Mouse (Mus musculus) adrenal gland, adult (tissue): ENCODE results near the gene Nxpe4.
"Not testable (repeated sequence)": the region's sequence is repeated elsewhere in the genome, so short reads cannot be mapped to it uniquely, and the experiment has no call there.

Source experiments
- DNase-seq, 2 experiments: peaks; one replicate each; pipeline ENCODE4 v3.0.0; 2022 to 2023; ENCODE audit warnings: low spot score in 1 of 2; ENCODE audit not compliant: inconsistent age in 2 of 2

Nxpe4 gene

GRCm38 (mm10) chr9:48161505-48162192, at the start of gene Nxpe4:
TSS of gene Nxpe4 (plus strand) at chr9:48162023.
- peak; percentile 74 to 90 for DNase-seq

DNA sequence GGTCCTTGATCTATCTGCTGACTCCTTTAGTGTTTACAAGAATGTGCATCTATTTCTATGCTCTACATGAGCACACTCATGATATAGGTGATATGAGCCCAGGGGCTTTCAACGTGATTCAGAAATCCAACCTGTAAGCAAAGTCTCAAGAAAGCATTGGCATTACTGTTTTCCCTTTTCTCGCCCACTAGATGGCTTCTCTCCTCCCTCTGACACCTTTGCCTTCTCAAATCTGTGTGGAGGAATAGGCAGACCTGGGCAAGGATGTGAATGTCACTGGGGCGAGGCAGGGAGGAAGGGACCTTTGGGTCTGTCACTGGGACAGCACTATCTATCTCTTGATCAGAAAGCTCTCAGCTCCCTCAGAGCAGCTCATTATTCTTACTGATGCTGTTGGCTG, 35.0 kb upstream of the Nxpe4 start:
- no peak for DNase-seq

GRCm38 (mm10) chr9:48137507-48137906, 24.3 kb upstream of the Nxpe4 start:
- peak in 1 of 2 experiments; percentile 39 for DNase-seq

- no peak for DNase-seq
Observed at GRCm38 (mm10) chr9:48140485-48141411, 21.1 kb upstream of the Nxpe4 start.

GRCm38 (mm10) chr9:48142646-48143045, 19.2 kb upstream of the Nxpe4 start:
- DNase-seq: no peak

- DNase-seq: peak; percentile 35 to 71
Observed at GRCm38 (mm10) chr9:48146761-48147160, 15.1 kb upstream of the Nxpe4 start.

- DNase-seq: not testable (repeated sequence)
Observed at GRCm38 (mm10) chr9:48166531-48166930, 4.7 kb downstream of the Nxpe4 start.

- peak in 1 of 2 experiments; percentile 39 for DNase-seq
Observed at GRCm38 (mm10) chr9:48176764-48177163, 14.9 kb downstream of the Nxpe4 start.

- DNase-seq: no peak
Observed at GRCm38 (mm10) chr9:48181300-48181699, 19.5 kb downstream of the Nxpe4 start.

DNA sequence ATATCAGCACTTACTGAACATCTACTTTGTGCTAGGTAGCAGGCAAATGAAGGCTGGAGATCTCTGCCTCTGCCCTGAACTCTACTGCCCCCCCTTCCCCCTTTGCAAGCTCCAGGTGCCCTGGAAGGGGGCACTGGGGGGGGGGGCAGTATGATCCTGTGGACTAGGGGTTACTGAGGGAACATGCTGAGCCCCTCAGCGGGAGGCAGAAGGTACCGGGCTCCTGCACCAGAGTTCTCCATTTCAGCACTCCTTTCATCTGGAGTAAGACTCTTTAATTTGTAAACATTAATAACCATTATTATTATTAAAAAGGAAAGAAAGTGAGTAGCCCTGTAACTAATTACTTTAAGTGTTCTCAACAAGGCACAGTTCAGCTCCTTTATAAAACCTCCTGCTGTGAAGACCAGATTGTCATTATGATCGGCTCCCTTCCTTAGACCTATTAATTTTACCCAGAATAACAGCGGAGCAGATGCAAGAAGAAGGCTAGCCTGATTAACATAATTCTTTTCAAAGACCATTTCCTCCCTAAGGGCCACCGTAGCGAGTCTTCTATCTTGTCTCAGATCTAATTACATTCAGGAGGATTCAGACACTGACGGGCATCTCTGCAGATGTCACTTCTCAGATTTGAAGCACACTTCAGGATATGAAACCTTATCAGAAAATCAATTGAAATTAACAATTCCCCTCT, 21.0 kb downstream of the Nxpe4 start:
- no peak for DNase-seq

DNA sequence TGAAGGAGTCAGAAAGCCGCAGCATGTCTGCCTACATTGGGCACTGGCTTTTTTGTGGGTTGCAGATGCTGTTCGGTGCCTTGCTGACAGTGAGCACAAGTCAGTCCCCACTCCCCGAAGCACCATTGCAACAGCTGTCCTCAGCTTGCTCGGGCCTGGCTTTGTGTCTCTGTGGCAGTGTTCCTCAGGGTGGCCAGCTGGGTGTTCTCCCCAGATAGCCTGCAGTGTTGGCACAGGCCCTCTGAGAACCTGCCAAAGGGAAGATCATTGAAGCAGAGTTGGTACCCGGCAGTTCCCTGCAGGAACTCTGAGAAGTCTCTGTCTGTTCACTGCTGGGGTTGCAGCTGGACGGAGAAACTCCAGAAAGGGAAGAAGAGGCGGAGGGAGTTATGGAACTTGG, 22.5 kb downstream of the Nxpe4 start:
- no peak for DNase-seq

- no peak for DNase-seq
Observed at GRCm38 (mm10) chr9:48188854-48189253, 27.0 kb downstream of the Nxpe4 start.

DNA sequence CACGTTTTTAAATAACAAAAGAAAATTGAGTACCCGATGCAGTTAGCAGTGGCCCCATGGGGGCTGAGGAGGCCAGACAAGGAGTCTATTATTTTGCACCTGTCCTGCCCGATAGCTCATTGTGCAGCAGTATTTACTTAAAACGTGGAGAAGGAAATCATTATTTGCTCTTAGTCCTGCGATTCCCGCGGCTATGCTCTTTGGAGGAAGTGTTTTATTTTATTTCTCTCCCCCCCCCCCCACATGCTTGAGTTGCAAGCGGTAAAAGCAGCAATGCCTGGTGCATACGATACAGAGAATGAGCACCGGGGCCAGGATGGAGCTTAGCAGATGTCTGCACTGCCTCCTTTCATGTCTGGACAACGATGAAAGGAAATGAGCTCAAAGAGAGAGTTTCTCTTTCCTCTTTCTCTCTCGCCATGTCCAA, 35.6 kb downstream of the Nxpe4 start:
- no peak for DNase-seq

DNA sequence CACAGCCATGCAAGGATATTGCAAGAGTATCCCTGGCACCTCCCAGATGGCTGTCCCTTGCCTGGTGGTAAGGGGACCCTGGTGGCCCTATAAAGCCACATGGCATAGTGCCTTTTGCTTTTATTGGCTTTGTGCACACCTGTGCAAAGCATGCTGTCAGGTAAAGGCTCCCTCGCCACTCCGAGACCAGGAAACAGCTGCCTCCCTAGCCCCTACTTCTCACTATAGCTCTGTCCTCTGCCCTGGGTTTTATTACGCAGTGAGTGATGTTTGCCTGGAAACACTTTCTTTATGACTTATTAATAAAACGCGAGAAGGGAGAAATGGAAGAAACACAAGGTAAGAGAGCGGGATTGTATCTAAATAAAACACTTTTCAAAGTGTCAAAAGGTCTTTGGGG, 49.1 kb downstream of the Nxpe4 start:
- DNase-seq: no peak

DNA sequence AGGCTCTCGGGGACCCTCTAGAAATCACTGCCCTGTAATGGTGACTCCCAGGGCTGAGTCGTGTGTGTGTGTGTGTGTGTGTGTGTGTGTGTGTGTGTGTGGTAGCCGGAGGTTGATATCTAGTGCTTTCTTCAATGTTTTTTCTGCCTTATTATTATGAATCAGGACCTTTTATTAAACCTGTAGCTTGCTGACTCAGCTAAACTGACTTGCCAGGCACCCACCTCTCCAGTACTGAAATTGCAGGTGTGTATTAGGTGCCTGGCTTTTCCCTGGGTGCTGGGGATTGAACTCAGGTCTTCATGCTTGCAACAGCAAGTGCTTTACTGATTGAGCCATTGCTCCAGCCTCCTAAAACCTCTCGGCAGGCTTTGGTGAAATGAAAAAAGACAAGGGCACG, 50.1 kb downstream of the Nxpe4 start:
- DNase-seq: no peak

GRCm38 (mm10) chr9:48214751-48215150, 52.9 kb downstream of the Nxpe4 start:
- DNase-seq: no peak

DNA sequence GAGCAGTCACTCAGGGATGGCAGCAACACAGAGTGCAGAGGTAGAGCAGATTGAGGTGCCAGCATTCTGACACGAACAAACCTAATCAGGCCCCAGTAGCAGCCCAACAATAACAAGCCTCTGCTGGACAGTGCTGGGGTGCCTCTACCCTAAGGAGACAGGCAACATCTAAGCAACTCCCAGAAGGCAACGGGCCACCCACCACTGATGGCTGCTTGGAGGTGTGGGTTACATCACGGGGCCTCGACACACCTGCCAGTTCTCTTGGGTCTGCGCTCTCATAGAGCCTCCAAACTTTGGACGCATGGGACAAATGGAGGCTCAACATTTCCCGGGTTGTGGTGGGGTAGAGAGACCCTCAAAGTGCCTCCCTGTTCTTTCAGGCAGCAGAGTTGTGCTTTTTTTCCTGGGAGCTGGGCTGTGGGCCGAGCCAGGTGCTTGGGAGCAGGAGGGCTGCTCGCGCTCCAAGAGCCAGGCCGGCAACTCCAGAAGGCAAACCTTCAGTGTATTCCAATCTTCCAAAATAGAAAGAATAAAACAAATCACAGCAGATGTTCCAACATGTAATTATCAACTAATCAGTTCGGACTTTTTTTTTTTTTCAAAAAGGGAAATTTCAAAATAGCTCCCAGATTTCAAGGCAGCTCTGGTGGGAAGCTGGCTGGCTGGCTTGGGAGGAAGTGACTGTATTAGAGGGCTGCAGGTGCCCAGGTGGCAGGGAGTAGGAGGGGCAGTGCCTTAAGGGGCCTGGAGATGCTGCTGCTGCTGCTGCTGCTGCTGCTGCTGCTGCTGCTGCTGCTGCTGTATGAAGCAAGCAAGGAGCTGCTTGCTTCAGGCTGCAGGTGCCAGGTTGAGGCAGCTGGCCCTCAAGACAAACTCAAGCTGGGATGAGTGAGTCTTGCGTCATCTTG, 54.5 kb downstream of the Nxpe4 start:
- no peak for DNase-seq

- DNase-seq: no peak
Observed at GRCm38 (mm10) chr9:48230706-48231105, 68.9 kb downstream of the Nxpe4 start.

DNA sequence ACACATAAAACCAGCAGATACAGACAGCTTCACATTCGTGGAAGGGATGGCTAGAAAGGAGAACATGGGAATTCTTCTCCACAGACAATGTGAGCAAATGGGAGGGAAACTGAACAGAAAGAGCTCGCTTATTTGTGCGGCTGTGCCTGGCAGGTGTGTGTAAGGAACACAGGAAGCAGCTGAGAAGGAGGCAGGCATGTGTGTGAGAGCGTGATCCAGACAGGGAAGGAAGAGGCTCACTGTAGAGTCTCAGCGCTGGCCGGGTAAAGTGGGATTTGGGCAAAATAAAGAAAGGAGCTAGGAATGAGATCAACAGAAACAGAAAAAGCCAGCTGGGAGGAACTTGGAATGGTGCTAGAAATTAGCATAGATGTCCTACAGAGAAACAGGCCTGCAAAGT, 74.6 kb downstream of the Nxpe4 start:
- no peak for DNase-seq

DNA sequence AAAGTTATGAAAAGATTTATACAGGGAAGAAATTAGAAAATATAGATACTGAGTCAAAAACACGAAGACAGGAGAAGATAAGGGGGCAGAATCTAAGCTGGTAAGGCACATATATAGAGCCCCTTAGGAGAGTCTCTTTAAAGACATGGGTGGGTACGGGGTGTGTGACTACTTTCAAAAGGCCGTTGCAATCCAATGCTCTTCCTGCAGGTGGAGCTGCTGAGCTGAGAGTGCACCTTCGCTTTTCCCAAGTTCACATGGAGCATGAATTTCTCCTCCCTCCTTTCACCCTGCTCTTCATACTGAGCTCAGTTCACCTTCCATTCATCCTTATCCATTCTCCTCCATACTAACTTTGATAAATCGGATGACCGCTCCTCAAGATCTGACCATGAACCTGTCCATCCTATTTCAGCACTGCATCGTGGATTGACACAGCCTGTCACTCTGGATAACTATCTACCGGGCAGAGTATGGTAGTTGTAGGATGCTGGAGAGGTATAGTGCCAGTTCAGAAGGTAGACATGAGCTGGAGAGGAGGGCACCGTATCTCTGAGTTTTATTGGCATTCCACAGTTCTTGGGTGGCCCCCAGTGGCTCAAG, 76.4 kb downstream of the Nxpe4 start:
- peak; percentile 19 to 77 for DNase-seq
